Mouse (Mus musculus) liver, embryonic 14.5 days (tissue): Measurements from ENCODE around the gene Gm9573. TPM values are rescaled to one million over a fixed set of nuclear protein-coding genes. Genes with fewer than 3 reads are reported as not detected.

Source experiments
- ATAC-seq: fragments of 200-750 bp; cut with Nextera tagmentation; 2 replicates; pipeline ENCODE4 v1.8.0; 2017; ENCODE audit warnings: moderate number of reproducible peaks, mild to moderate bottlenecking, moderate library complexity; ENCODE audit not compliant: insufficient read depth
- DNase-seq, 3 experiments: peaks; one replicate each; pipeline ENCODE4 v3.0.0-alpha.2; 2012 to 2013; ENCODE audit warnings: low read depth in 3 of 3, low spot score in 3 of 3
- H3K27ac ChIP-seq: fragments of 300-500 bp; sonication (generic); 2 replicates; pipeline ENCODE4 v1.5.1; 2014; ENCODE audit warnings: moderate library complexity, mild to moderate bottlenecking, control low read depth, inconsistent platforms
- H3K27me3 ChIP-seq: fragments of 300-500 bp; sonication (generic); 2 replicates; pipeline ENCODE4 v1.6.1; 2014; ENCODE audit warnings: mild to moderate bottlenecking, low read length, moderate library complexity; ENCODE audit not compliant: control insufficient read depth, insufficient read depth
- H3K36me3 ChIP-seq: fragments of 300-500 bp; sonication (generic); replicated peaks from 2 replicates; pipeline ENCODE4 v1.6.1; 2014; ENCODE audit warnings: low read depth; ENCODE audit not compliant: control insufficient read depth, insufficient read depth
- H3K4me1 ChIP-seq, 2 experiments: fragments of 200-500 bp in 1 of 2; fragments of 300-500 bp in 1 of 2; sonication (generic) in 1 of 2; replicated peaks; 2 replicates each; pipeline ENCODE4 v1.6.1; 2012 to 2014; ENCODE audit warnings: antibody characterized with exemption in 1 of 2, inconsistent platforms in 1 of 2, low read length in 1 of 2; ENCODE audit not compliant: control insufficient read depth in 2 of 2, insufficient read depth in 2 of 2
- H3K4me2 ChIP-seq: fragments of 300-500 bp; sonication (generic); 2 replicates; pipeline ENCODE4 v1.6.1; 2014; ENCODE audit warnings: low read depth, mild to moderate bottlenecking, control low read depth, moderate library complexity
- H3K4me3 ChIP-seq, 2 experiments: fragments of 200-500 bp in 1 of 2; fragments of 300-500 bp in 1 of 2; sonication (generic) in 1 of 2; 2 replicates each; pipeline ENCODE4 v1.5.1; 2012 to 2014; ENCODE audit warnings: low read depth in 2 of 2, low read length in 2 of 2, mild to moderate bottlenecking in 2 of 2, control low read depth in 1 of 2, inconsistent platforms in 1 of 2, moderate library complexity in 1 of 2; ENCODE audit not compliant: insufficient read depth in 1 of 2
- H3K9ac ChIP-seq: fragments of 300-500 bp; sonication (generic); replicated peaks from 2 replicates; pipeline ENCODE4 v1.6.1; 2014; ENCODE audit warnings: mild to moderate bottlenecking, control low read depth, moderate library complexity
- H3K9me3 ChIP-seq: fragments of 300-500 bp; sonication (generic); 2 replicates; pipeline ENCODE4 v1.6.1; 2016; ENCODE audit warnings: low read length, mixed read lengths; ENCODE audit not compliant: control insufficient read depth
- CTCF ChIP-seq: IDR thresholded peaks from 2 replicates; pipeline ENCODE4 v1.5.1; 2016; ENCODE audit warnings: antibody characterized with exemption, low read depth, control low read depth
- EP300 ChIP-seq: IDR thresholded peaks from 2 replicates; pipeline ENCODE4 v1.6.1; 2016; ENCODE audit warnings: antibody characterized with exemption, low read depth
- WGBS: fragments of 180-500 bp; shearing (Covaris S2); extraction: QIAGEN DNeasy Blood & Tissue Kit; methylation state at CpG from one replicate; pipeline ENCODE4 v1.1.7; 2014; ENCODE audit not compliant: insufficient replicate concordance; 5-methylcytosine and 5-hydroxymethylcytosine counted together
- polyA plus RNA-seq, 2 experiments: library from polyadenylated mRNA; depleted of rRNA in 1 of 2; stranded (reverse) in 1 of 2; unstranded in 1 of 2; fragments of >200 nt; fragmentation: Nextera tagmentation in 1 of 2; extraction: Ambion mirVana in 1 of 2; gene quantifications; 2 replicates each; pipeline versions ENCODE4 v1.2.1 to v1.2.3; 2012 to 2014

The Gm9573 gene
- polyA plus RNA-seq, 2 experiments: not detected

GRCm38 (mm10) chr17:35597399-35597798 lies 29.0 kb downstream of the Gm9573 start:
- WGBS: 71% methylated on average over 3 of the region's 3 CpGs
- TF ChIP-seq CTCF (no peak), EP300 (no peak)
- no peak overlapping the region for H3K4me3 ChIP-seq
- no peak overlapping the region for H3K9ac ChIP-seq
- H3K36me3 ChIP-seq: no peaks in the 10 kb centered on the region
- H3K9me3 ChIP-seq: no peaks in the 10 kb centered on the region
- DNase-seq (no peak), ATAC-seq (no peak)
- no peak overlapping the region for H3K4me2 ChIP-seq
- no peak overlapping the region for H3K27ac ChIP-seq
- H3K4me1 ChIP-seq: no peaks in the 10 kb centered on the region
- H3K27me3 ChIP-seq: no peaks in the 10 kb centered on the region

- no peak for DNase-seq
- TF ChIP-seq EP300 (no peak), CTCF (no peak)
- ATAC-seq: no peak
- Histone ChIP-seq H3K27me3 (no peaks in the 10 kb centered on the region), H3K9ac (no peak overlapping the region), H3K4me3 (no peak overlapping the region), H3K9me3 (no peaks in the 10 kb centered on the region), H3K4me2 (no peak overlapping the region), H3K4me1 (no peaks in the 10 kb centered on the region), H3K36me3 (no peaks in the 10 kb centered on the region), H3K27ac (no peak overlapping the region)
- 60% methylated on average over 7 of the region's 7 CpGs for WGBS
Observed at GRCm38 (mm10) chr17:35594456-35594855, 32.0 kb downstream of the Gm9573 start.

- no peak for DNase-seq
- no peak overlapping the region for H3K9ac ChIP-seq
- no peak overlapping the region for H3K27ac ChIP-seq
- no peak overlapping the region for H3K4me3 ChIP-seq
- TF ChIP-seq CTCF: no peak
- no peak for TF ChIP-seq EP300
- ATAC-seq: no peak
- WGBS: 20% methylated on average over 4 of the region's 4 CpGs
- no peaks in the 10 kb centered on the region for H3K9me3 ChIP-seq
- no peaks in the 10 kb centered on the region for H3K4me1 ChIP-seq
- H3K27me3 ChIP-seq: no peaks in the 10 kb centered on the region
- no peak overlapping the region for H3K4me2 ChIP-seq
- no peaks in the 10 kb centered on the region for H3K36me3 ChIP-seq
Observed at GRCm38 (mm10) chr17:35593786-35594185, 32.7 kb downstream of the Gm9573 start.

- no peak overlapping the region for H3K4me3 ChIP-seq
- TF ChIP-seq CTCF: no peak
- DNase-seq (no peak), ATAC-seq (no peak)
- no peaks in the 10 kb centered on the region for H3K36me3 ChIP-seq
- H3K4me2 ChIP-seq: no peak overlapping the region
- WGBS: 72% methylated on average over 9 of the region's 9 CpGs
- H3K27ac ChIP-seq: no peak overlapping the region
- no peaks in the 10 kb centered on the region; the same call in 1 of the 2 replicates for H3K9me3 ChIP-seq
- no peaks in the 10 kb centered on the region for H3K4me1 ChIP-seq
- no peaks in the 10 kb centered on the region for H3K27me3 ChIP-seq
- no peak overlapping the region for H3K9ac ChIP-seq
Observed at GRCm38 (mm10) chr17:35592131-35592530, 34.3 kb downstream of the Gm9573 start.

- WGBS: 80% methylated on average over 15 of the region's 15 CpGs
- no peak overlapping the region for H3K27ac ChIP-seq
- H3K4me3 ChIP-seq: no peak overlapping the region
- ATAC-seq: no peak
- no peaks in the 10 kb centered on the region for H3K27me3 ChIP-seq
- DNase-seq: no peak
- H3K4me1 ChIP-seq: no peaks in the 10 kb centered on the region
- no peak overlapping the region for H3K4me2 ChIP-seq
- H3K36me3 ChIP-seq: no peaks in the 10 kb centered on the region
- no peaks in the 10 kb centered on the region; the same call in 1 of the 2 replicates for H3K9me3 ChIP-seq
- no peak overlapping the region for H3K9ac ChIP-seq
- TF ChIP-seq EP300: no peak
- TF ChIP-seq CTCF: no peak
Observed at GRCm38 (mm10) chr17:35591731-35592130, 34.7 kb downstream of the Gm9573 start.
